Mouse (Mus musculus) gastrocnemius, adult 18-20 months (tissue): Measurements from ENCODE around the gene Ccr7. TPM values are rescaled to one million over a fixed set of nuclear protein-coding genes. Genes with fewer than 3 reads are reported as not detected.

ENCODE experiments used
- total RNA-seq, 2 experiments: library from RNA; stranded (reverse); gene quantifications; 2 replicates each; pipeline ENCODE4 v1.2.3; 2021

Ccr7 gene
- total RNA-seq, 2 experiments from 2014 or later: not detected

Other genes with a start within 250 kb of the Ccr7 start
- gene Cdc6, start 247.3 kb downstream of the Ccr7 start, total RNA-seq: under 1 TPM; 0.09 to 0.26 TPM
- 10 to 100 TPM; 12.9 to 13.2 TPM for gene Rara, start 227.3 kb downstream of the Ccr7 start, total RNA-seq
- not detected for gene Gjd3, start 172.1 kb downstream of the Ccr7 start, total RNA-seq
- gene Top2a, start 130.9 kb downstream of the Ccr7 start, total RNA-seq: under 1 TPM; 0.09 to 0.21 TPM
- 10 to 100 TPM; 30.0 to 48.5 TPM for gene Igfbp4, start 113.8 kb downstream of the Ccr7 start, total RNA-seq
- gene Tns4, start 65.8 kb downstream of the Ccr7 start, total RNA-seq: under 1 TPM in 1 of 2 experiments, not detected in 1; 0.07 TPM
- 10 to 100 TPM; 28.0 to 33.2 TPM for gene Smarce1, start 75.9 kb upstream of the Ccr7 start, total RNA-seq
- gene Krt222, start 89.0 kb upstream of the Ccr7 start, total RNA-seq: 1 to 10 TPM; 2.4 TPM
- gene Krt24, start 130.2 kb upstream of the Ccr7 start, total RNA-seq: not detected
- gene Krt25, start 167.9 kb upstream of the Ccr7 start, total RNA-seq: under 1 TPM in 1 of 2 experiments, not detected in 1; 0.18 TPM
- gene Krt26, start 182.9 kb upstream of the Ccr7 start, total RNA-seq: not detected
- not detected for gene Krt27, start 196.0 kb upstream of the Ccr7 start, total RNA-seq
- not detected for gene Krt28, start 219.8 kb upstream of the Ccr7 start, total RNA-seq
- 1 to 10 TPM; 2.6 to 3.1 TPM for gene Krt10, start 234.3 kb upstream of the Ccr7 start, total RNA-seq